Mouse (Mus musculus): Measurements from ENCODE around the gene Nox4.

The Nox4 gene

DNA sequence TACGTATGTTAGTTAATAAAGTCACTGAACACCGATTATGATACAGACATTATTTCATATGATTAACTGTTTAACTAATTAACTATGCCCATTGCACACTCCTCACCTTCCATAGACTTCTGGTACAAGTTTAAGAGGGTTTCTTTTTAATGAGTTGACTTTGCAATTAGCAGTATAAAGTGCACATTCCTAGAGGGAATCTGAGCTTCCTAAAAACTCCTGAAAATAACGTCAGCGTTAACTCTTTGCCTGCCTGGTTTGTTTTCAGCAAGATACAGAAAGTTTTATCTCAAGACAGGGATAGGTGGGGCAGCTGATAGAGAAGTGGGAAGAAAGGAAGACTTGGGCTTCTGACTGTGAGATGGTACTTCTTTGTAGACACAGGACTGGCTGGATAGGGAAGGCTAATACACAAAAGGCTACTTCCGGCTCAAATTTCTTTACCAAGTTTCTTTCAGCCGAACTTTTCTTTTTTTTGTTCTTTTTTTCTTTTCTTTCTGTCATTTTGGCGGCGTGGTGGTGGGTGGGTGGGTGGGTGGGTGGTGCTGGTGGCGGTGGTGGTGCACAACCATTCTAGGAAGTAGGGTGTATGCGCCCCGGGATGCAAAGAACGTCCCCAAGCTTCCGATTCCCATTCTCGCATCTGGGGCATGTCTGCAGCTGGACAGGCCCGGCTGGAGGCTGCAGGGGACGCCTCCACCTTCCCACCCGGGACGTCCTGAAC, at the start of gene Nox4:
Gene Nox4 (plus strand): TSS at position 241 of the 724 bp plus-strand sequence.
- DNase-seq (ENCODE audit: low spot score in 2 of 2) = no peak

DNA sequence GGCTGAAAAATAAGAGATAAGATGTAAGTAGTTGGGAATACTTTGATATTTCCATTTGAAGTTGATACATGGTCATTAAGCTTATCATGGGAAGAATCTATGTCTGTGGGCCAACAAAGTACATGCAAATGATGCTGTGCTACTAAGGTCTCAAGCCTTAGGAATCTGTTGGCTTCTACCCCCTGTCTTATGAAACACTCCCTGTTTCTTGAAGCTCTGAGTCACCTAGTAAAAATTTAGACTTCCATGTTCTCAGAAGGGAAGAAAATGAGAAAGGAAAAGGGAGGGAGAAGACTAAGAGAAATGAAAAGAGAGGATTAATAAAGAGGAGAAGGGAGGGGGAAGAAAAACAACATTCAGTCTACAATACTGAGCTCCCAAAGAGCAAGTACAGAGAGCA, 41.1 kb upstream of the Nox4 start:
- DNase-seq (ENCODE audit: low spot score in 2 of 2) = no peak

DNA sequence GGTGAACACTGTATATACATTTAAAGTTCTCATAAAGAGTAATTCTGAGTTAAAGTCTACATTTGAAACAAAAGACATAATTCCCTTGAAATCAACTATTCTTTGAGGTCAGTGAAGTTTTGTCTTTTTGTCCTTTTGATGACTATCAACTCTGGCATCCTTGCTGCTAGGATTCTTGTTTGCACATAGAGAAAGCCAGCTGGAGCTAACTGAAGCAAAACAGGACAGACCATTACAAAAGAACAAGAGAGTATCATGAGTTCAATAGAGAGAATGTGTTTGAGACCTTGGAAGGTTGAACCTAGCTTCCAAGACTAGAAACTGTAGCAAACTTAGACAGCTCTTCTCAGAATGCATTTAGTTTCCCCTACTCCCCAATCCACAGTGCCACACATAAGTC, 24.2 kb upstream of the Nox4 start:
- no peak for DNase-seq (ENCODE audit: low spot score in 2 of 2)

GRCm38 (mm10) chr7:87222751-87223150, 23.1 kb upstream of the Nox4 start:
- DNase-seq (ENCODE audit: low spot score in 2 of 2) = no peak

- no peak for DNase-seq (ENCODE audit: low spot score in 2 of 2)
These were observed 20.3 kb upstream of the Nox4 start for GRCm38 (mm10) chr7:87225617-87226016.

DNA sequence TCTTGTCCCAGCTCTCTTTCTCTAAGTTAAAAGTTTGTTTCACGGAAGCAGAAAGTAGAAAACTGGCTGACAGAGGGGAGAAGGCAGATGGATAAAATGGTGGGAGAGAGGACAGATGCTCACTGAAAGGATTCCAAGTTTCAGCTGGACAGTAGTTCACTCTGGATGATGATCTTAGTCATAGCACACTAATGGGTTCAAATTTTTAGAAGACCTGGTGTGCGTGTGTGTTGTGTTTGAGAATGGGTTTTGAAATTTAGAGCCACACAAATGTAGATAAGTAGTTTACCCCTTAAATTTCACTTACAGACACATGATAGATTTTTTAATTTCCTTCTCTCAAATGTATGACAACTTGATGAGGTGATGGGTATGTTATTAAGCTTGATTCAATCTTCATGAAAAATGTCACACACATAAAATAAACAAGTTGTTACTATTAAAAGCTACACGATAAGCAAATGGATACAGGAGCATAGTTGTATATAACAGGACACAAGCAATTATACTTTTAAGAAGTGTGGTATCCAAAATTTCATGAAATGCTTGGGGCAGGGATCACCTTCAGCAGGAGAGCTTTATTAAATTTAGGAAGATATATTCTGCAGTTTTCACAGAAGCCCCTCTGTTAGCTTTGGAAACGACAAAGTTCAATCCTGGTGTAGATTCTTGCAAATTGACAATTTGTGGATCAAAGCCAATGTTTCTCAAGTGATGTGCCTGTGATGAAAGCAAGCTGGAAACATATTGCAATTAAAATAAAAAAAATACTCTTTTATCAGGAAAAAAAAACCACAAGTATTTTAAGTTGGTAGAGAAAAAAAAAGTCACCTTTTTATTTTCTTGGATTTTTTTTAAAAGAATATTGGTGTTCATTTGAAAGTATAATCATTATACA, 18.6 kb upstream of the Nox4 start:
- no peak for DNase-seq (ENCODE audit: low spot score in 2 of 2)

DNA sequence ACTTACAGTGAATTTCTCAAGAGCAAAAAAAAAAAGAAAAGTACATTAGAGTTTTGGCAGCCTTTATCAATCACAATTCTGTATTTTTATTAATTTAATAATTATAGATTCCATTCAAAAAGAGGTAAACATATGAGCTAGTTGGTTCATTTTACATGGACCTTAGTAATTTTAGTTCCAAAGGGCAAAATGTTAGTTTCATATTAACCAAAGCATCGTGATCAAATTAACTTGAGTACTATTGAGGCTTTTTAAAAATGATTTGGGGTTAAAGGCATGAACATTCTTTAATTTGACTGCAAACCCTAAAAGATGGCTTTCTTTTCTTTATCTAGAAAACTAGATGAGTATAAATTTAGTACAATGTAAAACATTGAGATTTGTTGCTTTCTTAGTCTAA, 16.4 kb upstream of the Nox4 start:
- DNase-seq (ENCODE audit: low spot score in 2 of 2) = no peak

DNA sequence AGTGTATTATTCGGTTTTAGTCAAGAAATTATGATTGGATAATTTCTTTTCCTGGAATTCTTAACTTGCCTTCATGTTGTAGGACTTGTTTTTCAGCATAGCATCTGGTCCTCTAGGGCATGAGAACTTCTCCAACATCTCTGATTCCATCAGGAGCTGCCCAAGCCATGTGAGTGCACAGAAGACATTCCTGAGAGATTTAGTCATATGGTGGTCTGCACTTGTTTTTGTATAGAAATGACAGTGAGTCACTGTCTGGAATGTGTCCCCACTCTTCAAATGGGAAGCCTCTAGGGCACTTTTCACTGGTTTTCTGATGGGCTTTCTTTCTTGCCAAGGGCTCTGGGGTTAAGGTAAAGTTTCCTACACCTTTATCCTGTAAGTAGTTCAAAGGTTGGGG, 4.8 kb upstream of the Nox4 start:
- DNase-seq (ENCODE audit: low spot score in 2 of 2) = no peak

GRCm38 (mm10) chr7:87246580-87246934, 661 bp downstream of the Nox4 start:
- no peak for DNase-seq (ENCODE audit: low spot score in 2 of 2)

GRCm38 (mm10) chr7:87246940-87247339, 1.0 kb downstream of the Nox4 start:
- no peak for DNase-seq (ENCODE audit: low spot score in 2 of 2)

- no peak for DNase-seq (ENCODE audit: low spot score in 2 of 2)
These were observed 2.0 kb downstream of the Nox4 start for GRCm38 (mm10) chr7:87247926-87248325.

- DNase-seq (ENCODE audit: low spot score in 2 of 2) = no peak
These were observed 6.2 kb downstream of the Nox4 start for GRCm38 (mm10) chr7:87252071-87252470.

GRCm38 (mm10) chr7:87277225-87277624, 31.3 kb downstream of the Nox4 start:
- peak in 1 of 2 experiments; percentile 58 for DNase-seq (ENCODE audit: low spot score in 2 of 2)

DNA sequence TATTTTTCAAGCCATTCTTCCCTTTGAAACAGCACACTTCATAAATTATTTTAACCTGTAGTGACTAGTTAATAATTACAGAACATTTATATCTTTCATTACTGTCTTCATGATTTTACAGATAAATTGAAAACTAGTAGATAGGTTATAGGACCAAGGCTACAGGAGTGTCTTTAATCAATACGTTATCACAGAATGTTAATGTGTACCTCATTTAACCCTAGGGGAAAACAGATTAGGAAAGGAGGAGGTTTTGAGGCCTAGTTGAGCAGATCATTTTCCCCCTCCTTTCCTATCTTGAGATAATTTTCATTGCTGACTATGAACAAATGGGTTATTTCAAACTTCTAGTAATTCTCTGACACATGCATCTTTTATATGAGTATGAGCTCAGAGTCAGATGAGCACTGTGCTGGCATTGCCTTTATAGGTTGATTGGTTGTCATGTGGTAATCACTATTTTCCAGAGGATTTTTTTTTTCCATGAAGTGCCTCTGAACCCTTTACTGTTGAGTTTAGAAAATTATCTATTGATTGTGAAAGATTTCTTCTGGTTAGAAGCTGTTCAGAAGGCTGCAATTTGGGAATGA, 57.9 kb downstream of the Nox4 start:
- no peak for DNase-seq (ENCODE audit: low spot score in 2 of 2)

GRCm38 (mm10) chr7:87321571-87321970, 75.7 kb downstream of the Nox4 start:
- no peak for DNase-seq (ENCODE audit: low spot score in 2 of 2)

- DNase-seq (ENCODE audit: low spot score in 2 of 2) = no peak
These were observed 76.2 kb downstream of the Nox4 start for GRCm38 (mm10) chr7:87322085-87322484.

DNA sequence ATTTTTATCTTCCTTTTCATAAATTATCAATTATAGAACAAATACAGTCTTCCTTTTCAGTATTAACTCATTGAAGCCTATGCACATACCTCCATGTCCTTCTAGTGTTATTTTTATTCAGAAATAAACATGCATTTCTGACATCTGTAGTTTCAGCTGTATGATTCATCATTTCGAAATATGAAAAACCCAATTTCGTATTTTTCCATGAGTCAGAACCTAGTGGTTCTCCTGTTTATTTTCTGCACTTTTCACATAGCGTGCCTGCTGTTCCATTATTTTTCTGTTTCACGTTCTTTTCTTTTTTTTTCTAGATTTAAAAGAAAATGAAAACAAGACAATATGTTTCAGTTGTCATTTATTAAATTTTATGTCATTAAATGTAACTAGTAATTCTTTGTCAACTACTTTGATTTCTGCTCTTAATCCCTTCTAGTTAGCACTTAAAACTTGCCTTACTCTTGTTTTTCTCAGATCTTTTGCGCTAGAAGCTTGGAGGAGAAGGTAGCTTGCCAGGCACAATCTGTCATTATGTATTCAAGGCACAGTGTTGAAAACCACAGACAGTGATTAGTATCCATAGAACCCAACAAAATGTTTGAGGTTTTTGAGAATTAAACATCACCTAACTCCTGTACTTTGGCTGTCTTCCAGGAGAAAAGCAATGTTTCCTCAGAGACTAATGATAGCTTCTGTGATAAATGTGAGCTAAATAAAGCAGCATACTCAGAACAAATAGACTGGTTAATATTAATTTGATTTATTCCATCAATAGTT, 85.1 kb downstream of the Nox4 start:
- no peak for DNase-seq (ENCODE audit: low spot score in 2 of 2)

DNA sequence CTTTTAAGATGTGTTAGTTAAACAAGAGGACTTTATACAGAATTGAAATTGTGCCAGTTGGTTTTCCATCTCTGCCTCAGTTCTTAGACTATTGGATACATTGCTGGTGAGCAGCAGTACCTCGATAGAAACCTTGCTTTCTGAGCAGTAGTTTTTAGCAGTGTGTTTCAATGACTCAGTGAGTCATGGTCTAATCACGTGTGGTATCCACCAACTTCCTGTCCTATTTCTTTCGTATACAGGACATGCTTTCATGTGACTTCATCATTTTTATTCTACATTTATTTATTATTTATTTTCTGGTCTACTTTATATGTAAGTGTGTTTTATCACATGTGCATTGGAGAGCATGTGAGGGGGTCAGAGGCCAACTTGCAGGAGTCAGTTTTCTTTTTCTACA, 99.7 kb downstream of the Nox4 start:
- no peak for DNase-seq (ENCODE audit: low spot score in 2 of 2)

GRCm38 (mm10) chr7:87352818-87353217, 106.9 kb downstream of the Nox4 start:
- DNase-seq (ENCODE audit: low spot score in 2 of 2) = no peak

DNA sequence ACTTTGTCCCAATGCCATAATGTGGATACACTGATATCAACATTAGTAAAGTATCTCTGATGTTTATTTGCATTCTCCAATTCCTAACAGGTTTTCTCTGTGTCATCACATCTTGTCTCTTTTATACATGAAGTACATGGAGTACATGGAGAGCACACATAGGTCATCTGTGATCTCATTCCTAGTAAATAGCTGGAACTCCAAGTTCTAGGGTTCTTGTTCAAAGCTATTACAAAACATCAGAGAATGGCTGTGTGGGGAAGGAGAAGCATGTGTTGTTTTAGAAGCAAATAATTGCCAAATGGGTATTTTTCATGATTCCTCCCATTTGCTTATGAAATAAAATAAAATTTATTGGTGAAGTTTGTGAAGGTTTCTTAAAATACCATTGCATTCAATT, 121.9 kb downstream of the Nox4 start:
- no peak for DNase-seq (ENCODE audit: low spot score in 2 of 2)

DNA sequence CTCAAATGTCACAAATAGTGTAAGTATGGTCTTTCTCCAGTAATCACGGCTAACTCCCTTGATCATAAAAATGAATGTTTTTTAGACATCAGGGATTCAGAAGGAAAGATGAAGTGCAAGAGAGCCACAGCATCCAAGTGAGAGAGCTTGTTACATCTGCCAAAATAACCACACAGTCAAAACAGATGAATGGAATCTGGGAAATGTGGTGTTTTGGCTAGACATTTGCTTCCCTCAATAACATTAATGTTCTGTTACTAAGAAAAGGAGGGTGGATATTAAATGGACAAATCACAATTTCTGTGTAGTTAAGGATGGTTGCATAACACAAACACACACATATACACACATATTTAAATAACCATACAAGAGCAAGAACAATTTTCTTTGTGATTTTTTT, 123.2 kb downstream of the Nox4 start:
- DNase-seq (ENCODE audit: low spot score in 2 of 2) = no peak

GRCm38 (mm10) chr7:87370789-87371188, 124.9 kb downstream of the Nox4 start:
- no peak for DNase-seq (ENCODE audit: low spot score in 2 of 2)

All from left cerebral cortex, adult 9 months (tissue).